Mouse (Mus musculus) adrenal gland, postnatal 25 days (tissue): ENCODE measurements around the gene Olfr323. TPM values are rescaled to one million over a fixed set of nuclear protein-coding genes. Genes with fewer than 3 reads are reported as not detected.

ENCODE experiments used
- DNase-seq: peaks from one replicate; pipeline ENCODE4 v3.0.0; 2021; ENCODE audit warnings: mixed read lengths
- total RNA-seq: library from RNA; stranded (reverse); gene quantifications from 2 replicates; pipeline ENCODE4 v1.2.3, GENCODE M21; 2021

The Olfr323 gene
- total RNA-seq, 1 experiment from 2014 or later, result not detected

- DNase-seq, result no peak
Observed at GRCm38 (mm10) chr11:58602800-58603560, 27.3 kb downstream of the Olfr323 start.

GRCm38 (mm10) chr11:58602062-58602461, 28.2 kb downstream of the Olfr323 start:
- no peak for DNase-seq

DNA sequence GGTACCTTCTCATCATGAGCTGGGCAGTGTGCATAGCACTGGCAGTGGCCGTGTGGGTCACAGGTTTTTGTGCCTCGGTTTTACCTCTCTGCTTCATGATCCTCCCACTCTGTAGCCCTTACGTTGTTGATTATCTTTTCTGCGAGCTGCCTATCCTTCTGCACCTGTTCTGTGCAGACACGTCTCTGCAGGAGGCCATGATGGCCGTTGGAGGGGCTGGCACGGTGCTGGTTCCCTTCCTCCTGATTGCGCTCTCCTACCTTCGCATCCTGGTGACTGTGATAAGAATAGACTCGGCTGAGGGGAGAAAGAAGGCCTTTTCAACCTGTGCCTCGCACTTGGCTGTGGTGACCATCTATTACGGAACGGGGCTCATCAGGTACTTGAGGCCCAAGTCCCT, 32.5 kb downstream of the Olfr323 start:
- no peak for DNase-seq

GRCm38 (mm10) chr11:58594814-58595213, 35.5 kb downstream of the Olfr323 start, which contains the start of gene Olfr324:
Gene Olfr324, plus strand, starts transcription at chr11:58595114.
- no peak for DNase-seq

GRCm38 (mm10) chr11:58588620-58589250, 41.6 kb downstream of the Olfr323 start:
- DNase-seq, result no peak

DNA sequence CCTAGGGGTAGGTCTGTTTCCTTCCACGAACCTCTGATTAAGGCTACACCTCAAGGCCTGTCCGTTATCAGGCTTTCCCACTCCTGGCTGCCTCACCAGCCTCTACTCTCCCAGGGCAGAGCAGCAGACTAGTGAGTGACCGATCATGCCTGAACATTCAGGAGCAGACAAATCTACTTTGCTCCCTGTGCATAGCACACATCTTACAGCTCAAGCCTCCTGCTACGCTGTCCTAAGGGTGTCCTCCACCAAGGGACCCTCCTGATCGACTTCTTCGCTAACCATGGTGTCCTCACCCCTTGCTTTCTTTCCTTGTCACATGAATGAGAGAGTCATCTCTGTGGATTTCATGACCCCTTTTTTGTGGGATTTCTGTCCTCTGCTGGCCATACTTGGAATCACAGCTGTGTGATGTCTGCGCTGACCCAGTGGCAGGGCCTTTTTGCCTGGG, 42.4 kb downstream of the Olfr323 start:
- DNase-seq, result peak; percentile 45

DNA sequence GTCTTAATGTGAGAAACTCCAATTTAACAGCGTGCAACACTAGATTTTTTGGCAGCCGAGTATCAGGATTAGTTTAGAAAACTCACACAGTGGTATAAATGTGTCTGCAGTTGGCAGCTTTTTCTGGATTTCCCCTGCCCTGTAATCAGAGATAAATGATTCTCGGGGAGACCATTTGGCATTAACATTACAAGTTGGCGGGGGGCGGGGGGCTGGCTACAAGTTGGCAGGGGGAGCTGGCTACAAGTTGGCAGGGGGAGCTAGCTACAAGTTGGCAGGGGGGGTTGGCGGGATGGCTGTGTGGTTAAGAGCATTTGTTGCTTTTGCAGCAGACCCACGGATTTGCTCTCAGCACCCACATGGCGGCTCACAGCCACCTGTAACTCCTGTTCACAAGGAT, 51.7 kb downstream of the Olfr323 start:
- no peak for DNase-seq

- no peak for DNase-seq
Observed at GRCm38 (mm10) chr11:58577430-58577829, 52.9 kb downstream of the Olfr323 start, which contains the start of gene Olfr325. Gene Olfr325, plus strand, starts transcription at chr11:58577730.

Other genes with a start within 250 kb of the Olfr323 start
- not detected in 2 replicates for gene 1810065E05Rik, start 209.4 kb downstream of the Olfr323 start, total RNA-seq
- not detected in 2 replicates for gene Gm12253, start 197.9 kb downstream of the Olfr323 start, total RNA-seq
- gene Lypd9, start 177.6 kb downstream of the Olfr323 start, total RNA-seq, result not detected in 2 replicates
- not detected in 2 replicates for gene Olfr30, start 168.2 kb downstream of the Olfr323 start, total RNA-seq
- gene Olfr332, start 137.9 kb downstream of the Olfr323 start, total RNA-seq, result not detected in 2 replicates
- not detected in 2 replicates for gene Olfr331, start 127.9 kb downstream of the Olfr323 start, total RNA-seq
- gene Olfr330, start 95.7 kb downstream of the Olfr323 start, total RNA-seq, result 1.5 TPM in 1 of 2 replicates, not detected in the other
- gene Olfr329-ps, start 84.1 kb downstream of the Olfr323 start, total RNA-seq, result 1.2 TPM in 1 of 2 replicates, not detected in the other
- 0.36 TPM in 1 of 2 replicates, not detected in the other for gene Olfr328, start 74.9 kb downstream of the Olfr323 start, total RNA-seq
- gene Olfr224, start 59.9 kb downstream of the Olfr323 start, total RNA-seq, result not detected in 2 replicates
- gene Olfr325, start 52.8 kb downstream of the Olfr323 start, total RNA-seq, result not detected in 2 replicates
- not detected in 2 replicates for gene Olfr324, start 35.4 kb downstream of the Olfr323 start, total RNA-seq
- gene 2210407C18Rik, start 14.4 kb downstream of the Olfr323 start, total RNA-seq, result not detected in 2 replicates
- gene Trim58, start 10.0 kb upstream of the Olfr323 start, total RNA-seq, result not detected in 2 replicates
- gene Olfr322, start 28.3 kb upstream of the Olfr323 start, total RNA-seq, result not detected in 2 replicates
- not detected in 2 replicates for gene Olfr320, start 50.6 kb upstream of the Olfr323 start, total RNA-seq
- not detected in 2 replicates for gene Olfr319, start 68.7 kb upstream of the Olfr323 start, total RNA-seq
- not detected in 2 replicates for gene Olfr318, start 93.5 kb upstream of the Olfr323 start, total RNA-seq
- not detected in 2 replicates for gene Olfr317, start 108.7 kb upstream of the Olfr323 start, total RNA-seq
- gene Olfr316, start 122.2 kb upstream of the Olfr323 start, total RNA-seq, result not detected in 2 replicates
- gene Olfr315, start 142.7 kb upstream of the Olfr323 start, total RNA-seq, result not detected in 2 replicates
- gene Olfr314, start 152.5 kb upstream of the Olfr323 start, total RNA-seq, result not detected in 2 replicates
- 3.3 and 4.5 TPM in 2 replicates for gene Fam183b, start 171.5 kb upstream of the Olfr323 start, total RNA-seq
- not detected in 2 replicates for gene Olfr313, start 184.5 kb upstream of the Olfr323 start, total RNA-seq
- gene Olfr312, start 198.7 kb upstream of the Olfr323 start, total RNA-seq, result not detected in 2 replicates
- gene Olfr311, start 208.8 kb upstream of the Olfr323 start, total RNA-seq, result not detected in 2 replicates
- 8.4 and 9.3 TPM in 2 replicates for gene Gm12258, start 216.7 kb upstream of the Olfr323 start, total RNA-seq
- gene 2810021J22Rik, start 236.7 kb upstream of the Olfr323 start, total RNA-seq, result 8.0 and 8.8 TPM in 2 replicates